ENCODE assay signal across 8 mouse cellular contexts in the genomic region with DNA sequence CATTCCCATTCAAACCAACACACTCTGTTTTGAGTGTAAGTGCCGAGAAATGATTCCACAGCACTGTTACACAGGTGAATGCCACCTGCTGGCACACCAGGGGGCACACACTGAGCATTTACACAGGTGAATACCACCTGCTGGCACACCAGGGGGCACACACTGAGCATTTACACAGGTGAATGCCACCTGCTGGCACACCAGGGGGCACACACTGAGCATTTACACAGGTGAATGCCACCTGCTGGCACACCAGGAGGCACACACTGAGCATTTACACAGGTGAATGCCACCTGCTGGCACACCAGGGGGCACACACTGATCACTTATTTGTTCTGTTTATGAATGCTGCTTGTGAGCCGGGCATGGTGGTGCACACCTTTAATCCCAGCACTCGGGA. TPM values are rescaled to one million over a fixed set of nuclear protein-coding genes. Genes with fewer than 3 reads are reported as not detected.
DNase-seq lines count a peak whose midpoint lies in the region; ATAC-seq and TF ChIP-seq lines count a peak whose summit lies in the region.
"Not testable (repeated sequence)": the region's sequence is repeated elsewhere in the genome, so short reads cannot be mapped to it uniquely, and the experiment has no call there.
"Had no signal": no experiment of that assay in that cellular context is flagged by ENCODE, and none has a peak within 500 bp of the region (broad histone marks: within the 10 kb centered on the region; RNA-seq: fewer than 3 reads in every experiment).

No protein-coding gene starts in this region.

- intact Hi-C loops in heart, adult 2 months (cut with DNase I), result not testable (repeated sequence)

- not testable (repeated sequence) for H3K36me3 ChIP-seq in heart, adult 2 months (ENCODE audit: control insufficient read depth, insufficient read depth, low read length); kidney, adult 2 months (ENCODE audit: control insufficient read depth, insufficient read depth, low read length); liver, postnatal 0 days (replicated peaks; ENCODE audit: insufficient read depth, low read length); stomach, postnatal 0 days (ENCODE audit: control insufficient read depth, insufficient read depth, low read length)
- H3K36me3 ChIP-seq in lung, embryonic 14.5 days (ENCODE audit: insufficient read depth), result peaks cover 20% of the 10 kb centered on the region

- 87% methylated on average over 3 of the region's 3 CpGs for WGBS in heart, adult 2 months
- 93% methylated on average over 3 of the region's 3 CpGs for WGBS in kidney, adult 2 months
- WGBS in liver, postnatal 0 days (ENCODE audit: insufficient replicate concordance), result 81% methylated on average over 3 of the region's 3 CpGs
- 86% methylated on average over 3 of the region's 3 CpGs for WGBS in lung, embryonic 14.5 days
- 87% methylated on average over 3 of the region's 3 CpGs for WGBS in stomach, postnatal 0 days

- H3K9me3 ChIP-seq in liver, postnatal 0 days (ENCODE audit: low read length); lung, embryonic 14.5 days (ENCODE audit: low read depth, low read length); stomach, postnatal 0 days (ENCODE audit: control insufficient read depth, low read length): not testable (repeated sequence)

- H3K27me3 ChIP-seq in heart, adult 2 months (ENCODE audit: control insufficient read depth, insufficient read depth, low read length); kidney, adult 2 months (replicated peaks; ENCODE audit: control insufficient read depth, insufficient read depth, low read length); liver, postnatal 0 days (ENCODE audit: insufficient read depth, low read length); lung, embryonic 14.5 days (ENCODE audit: insufficient read depth, low read length); stomach, postnatal 0 days (ENCODE audit: control insufficient read depth, insufficient read depth, low read length): not testable (repeated sequence)

- not testable (repeated sequence) for H3K9ac ChIP-seq in heart, adult 2 months (ENCODE audit: low read depth, low read length); liver, postnatal 0 days (replicated peaks); lung, embryonic 14.5 days; stomach, postnatal 0 days (ENCODE audit: low read length)

- not testable (repeated sequence) for H3K4me1 ChIP-seq in heart, adult 2 months (ENCODE audit: control insufficient read depth, insufficient read depth, low read length); kidney, adult 2 months (ENCODE audit: control insufficient read depth, insufficient read depth, low read length); liver, postnatal 0 days (ENCODE audit: insufficient read depth); lung, embryonic 14.5 days (ENCODE audit: insufficient read depth); stomach, postnatal 0 days (replicated peaks; ENCODE audit: control insufficient read depth, insufficient read depth)

- TF ChIP-seq EP300 in heart, adult 2 months (IDR thresholded peaks at IDR 0.05; ENCODE audit: insufficient read depth, low read depth, low read length); liver, postnatal 0 days (IDR thresholded peaks at IDR 0.05; ENCODE audit: low read depth); stomach, postnatal 0 days (optimal IDR thresholded peaks at IDR 0.05): not testable (repeated sequence)

- ATAC-seq in liver, postnatal 0 days; lung, embryonic 14.5 days (ENCODE audit: insufficient read depth); stomach, postnatal 0 days (ENCODE audit: low FRiP score, low TSS enrichment): not testable (repeated sequence)

- DNase-seq in heart, adult 2 months; layer of hippocampus, adult 2 months (ENCODE audit: low spot score in 2 of 2); liver, postnatal 0 days; lung, embryonic 14.5 days; stomach, postnatal 0 days (ENCODE audit: low spot score): not testable (repeated sequence)
- peak; percentile 29 for DNase-seq in kidney, adult 2 months
- peak; percentile 47 for DNase-seq in lung, postnatal 36 days

- H3K79me2 ChIP-seq in heart, adult 2 months (replicated peaks; ENCODE audit: control insufficient read depth, insufficient read depth, low read length), result not testable (repeated sequence)

- not testable (repeated sequence) for H3K27ac ChIP-seq in heart, adult 2 months; kidney, adult 2 months (ENCODE audit: insufficient read depth, low read depth, low read length); layer of hippocampus, adult 2 months; lung, embryonic 14.5 days (ENCODE audit: low read depth); stomach, postnatal 0 days (replicated peaks)
- H3K27ac ChIP-seq in liver, postnatal 0 days (ENCODE audit: low read depth), result peak overlapping the region; percentile 98; the same call in 1 of the 2 replicates

- TF ChIP-seq CTCF in heart, adult 2 months (IDR thresholded peaks at IDR 0.05), result peak; percentile 25; the same call in 1 of the 2 replicates
- peak; percentile 42 for TF ChIP-seq CTCF in kidney, adult 2 months (conservative IDR thresholded peaks at IDR 0.05; ENCODE audit: insufficient read depth, insufficient read length, low read depth, low read length)
- TF ChIP-seq CTCF in layer of hippocampus, adult 2 months (conservative IDR thresholded peaks at IDR 0.05), result peak; percentile 26
- TF ChIP-seq CTCF in liver, postnatal 0 days (IDR thresholded peaks at IDR 0.05; ENCODE audit: low read depth), result peak; percentile 31
- TF ChIP-seq CTCF in lung, embryonic 14.5 days (IDR thresholded peaks at IDR 0.05; ENCODE audit: low read depth), result peak; percentile 60
- TF ChIP-seq CTCF in stomach, postnatal 0 days (IDR thresholded peaks at IDR 0.05; ENCODE audit: low read depth), result peak; percentile 63

- H3K4me2 ChIP-seq in liver, postnatal 0 days (ENCODE audit: low read depth, low read length); lung, embryonic 14.5 days; stomach, postnatal 0 days (replicated peaks; ENCODE audit: low read depth): not testable (repeated sequence)

- not testable (repeated sequence) for H3K4me3 ChIP-seq in heart, adult 2 months; kidney, adult 2 months (ENCODE audit: insufficient read depth, low read depth, low read length); layer of hippocampus, adult 2 months; liver, postnatal 0 days (ENCODE audit: low read depth, low read length); lung, embryonic 14.5 days (ENCODE audit: low read depth, low read length); stomach, postnatal 0 days (ENCODE audit: low read depth, low read length)

- not testable (repeated sequence) for TF ChIP-seq POLR2A in heart, adult 2 months (IDR thresholded peaks at IDR 0.05; ENCODE audit: insufficient read depth, low read depth, low read length); kidney, adult 2 months (IDR thresholded peaks at IDR 0.05; ENCODE audit: low read depth, low read length)

RNA-seq across cellular contexts. Expression of a gene that starts 12.2 kb away (rescaled TPM):
- total RNA-seq in heart, adult 2 months (2021), result 1 to 10 TPM; 6.5 to 7.1 TPM
- 10.5 and 15.0 TPM in 2 replicates for polyA plus RNA-seq in heart, adult 2 months (2012; rRNA removed)
- polyA plus RNA-seq in kidney, adult 2 months (2012; rRNA removed), result 7.0 and 9.2 TPM in 2 replicates
- 1 to 10 TPM; 9.2 to 9.6 TPM for total RNA-seq in layer of hippocampus, adult 2 months (2021)
- polyA plus RNA-seq in liver, postnatal 0 days (2015; fragmentation: Nextera tagmentation; extraction: Ambion mirVana), result 481 and 632 TPM in 2 replicates
- 11.9 and 12.6 TPM in 2 replicates for polyA plus RNA-seq in lung, embryonic 14.5 days (2014; fragmentation: Nextera tagmentation; extraction: Ambion mirVana)
- 4.3 and 5.6 TPM in 2 replicates for polyA plus RNA-seq in stomach, postnatal 0 days (2015; fragmentation: Nextera tagmentation; extraction: Ambion mirVana)

RNA-seq across cellular contexts. Expression of a gene that starts 12.3 kb away (rescaled TPM):
- 10 to 100 TPM in 1 of 2 experiments, 1 to 10 TPM in 1; 8.0 to 16.8 TPM for total RNA-seq in heart, adult 2 months (2021)
- polyA plus RNA-seq in heart, adult 2 months (2012; rRNA removed), result 14.2 and 17.3 TPM in 2 replicates
- 12.7 and 14.3 TPM in 2 replicates for polyA plus RNA-seq in kidney, adult 2 months (2012; rRNA removed)
- total RNA-seq in layer of hippocampus, adult 2 months (2021), result 10 to 100 TPM; 21.7 to 23.3 TPM
- 3.5 and 5.8 TPM in 2 replicates for polyA plus RNA-seq in liver, postnatal 0 days (2015; fragmentation: Nextera tagmentation; extraction: Ambion mirVana)
- polyA plus RNA-seq in lung, embryonic 14.5 days (2014; fragmentation: Nextera tagmentation; extraction: Ambion mirVana), result 8.7 and 9.0 TPM in 2 replicates
- polyA plus RNA-seq in stomach, postnatal 0 days (2015; fragmentation: Nextera tagmentation; extraction: Ambion mirVana), result 3.7 and 3.8 TPM in 2 replicates
- total RNA-seq: hematopoietic stem cell, adult 5-6 weeks had no signal

RNA-seq across cellular contexts. Expression of a gene that starts 45.4 kb away (rescaled TPM):
- total RNA-seq in heart, adult 2 months (2021), result 1 to 10 TPM; 3.5 to 4.9 TPM
- 9.5 and 14.4 TPM in 2 replicates for polyA plus RNA-seq in heart, adult 2 months (2012; rRNA removed)
- 19.5 and 21.3 TPM in 2 replicates for polyA plus RNA-seq in kidney, adult 2 months (2012; rRNA removed)
- 10 to 100 TPM; 11.0 to 12.2 TPM for total RNA-seq in layer of hippocampus, adult 2 months (2021)
- polyA plus RNA-seq in liver, postnatal 0 days (2015; fragmentation: Nextera tagmentation; extraction: Ambion mirVana), result 2.4 and 2.6 TPM in 2 replicates
- 5.7 and 8.0 TPM in 2 replicates for polyA plus RNA-seq in lung, embryonic 14.5 days (2014; fragmentation: Nextera tagmentation; extraction: Ambion mirVana)
- 3.2 and 3.9 TPM in 2 replicates for polyA plus RNA-seq in stomach, postnatal 0 days (2015; fragmentation: Nextera tagmentation; extraction: Ambion mirVana)

RNA-seq across cellular contexts. Expression of a gene that starts 45.9 kb away (rescaled TPM):
- total RNA-seq in heart, adult 2 months (2021), result 10 to 100 TPM; 29.8 to 42.4 TPM
- 43.6 and 60.2 TPM in 2 replicates for polyA plus RNA-seq in heart, adult 2 months (2012; rRNA removed)
- polyA plus RNA-seq in kidney, adult 2 months (2012; rRNA removed), result 54.4 and 57.2 TPM in 2 replicates
- 10 to 100 TPM; 82.0 to 86.2 TPM for total RNA-seq in layer of hippocampus, adult 2 months (2021)
- 13.8 and 15.9 TPM in 2 replicates for polyA plus RNA-seq in liver, postnatal 0 days (2015; fragmentation: Nextera tagmentation; extraction: Ambion mirVana)
- polyA plus RNA-seq in lung, embryonic 14.5 days (2014; fragmentation: Nextera tagmentation; extraction: Ambion mirVana), result 94.9 and 101 TPM in 2 replicates
- polyA plus RNA-seq in stomach, postnatal 0 days (2015; fragmentation: Nextera tagmentation; extraction: Ambion mirVana), result 70.7 and 76.0 TPM in 2 replicates

RNA-seq across cellular contexts. Expression of a gene that starts 55.3 kb away (rescaled TPM):
- 10 to 100 TPM; 34.4 to 38.8 TPM for total RNA-seq in heart, adult 2 months (2021)
- 7.1 and 10.3 TPM in 2 replicates for polyA plus RNA-seq in heart, adult 2 months (2012; rRNA removed)
- polyA plus RNA-seq in kidney, adult 2 months (2012; rRNA removed), result 13.5 and 14.1 TPM in 2 replicates
- total RNA-seq in layer of hippocampus, adult 2 months (2021), result 10 to 100 TPM; 45.0 to 53.7 TPM
- polyA plus RNA-seq in liver, postnatal 0 days (2015; fragmentation: Nextera tagmentation; extraction: Ambion mirVana), result 5.3 and 5.9 TPM in 2 replicates
- 24.3 and 26.3 TPM in 2 replicates for polyA plus RNA-seq in lung, embryonic 14.5 days (2014; fragmentation: Nextera tagmentation; extraction: Ambion mirVana)
- polyA plus RNA-seq in stomach, postnatal 0 days (2015; fragmentation: Nextera tagmentation; extraction: Ambion mirVana), result 9.6 and 9.9 TPM in 2 replicates

Comparison
In these comparisons a context has a peak if more than half of its experiments do, and no peak if none do; other contexts are left out.
1. RNA of a gene that starts 12.2 kb away (polyA plus RNA-seq): 481 to 632 TPM in liver, postnatal 0 days; 11.9 to 12.6 TPM in lung, embryonic 14.5 days, 10.5 to 15.0 TPM in heart, adult 2 months, 7.0 to 9.2 TPM in kidney, adult 2 months and 4.3 to 5.6 TPM in stomach, postnatal 0 days; every median in the first group is over 10 times any median in the second.
2. Peak in every context shown above with its lines, with median percentiles within 50 percentile points of each other: CTCF ChIP-seq.